Mouse (Mus musculus) midbrain, embryonic 16.5 days (tissue): ENCODE data around the gene Hist1h2bh. TPM values are rescaled to one million over a fixed set of nuclear protein-coding genes. Genes with fewer than 3 reads are reported as not detected.
A peak's percentile ranks its signal among the peaks of the same experiment; 100 is the strongest.

Source experiments
- ATAC-seq: fragments of 200-750 bp; cut with Nextera tagmentation; 2 replicates; pipeline ENCODE4 v1.8.0; 2017; ENCODE audit warnings: moderate TSS enrichment
- H3K27ac ChIP-seq: fragments of 300-500 bp; sonication (generic); 2 replicates; pipeline ENCODE4 v1.5.1; 2014; ENCODE audit warnings: mild to moderate bottlenecking, low read length, mixed read lengths
- H3K27me3 ChIP-seq: fragments of 300-500 bp; sonication (generic); 2 replicates; pipeline ENCODE4 v1.6.1; 2014; ENCODE audit warnings: low read depth, low read length, mixed read lengths; ENCODE audit not compliant: control insufficient read depth, insufficient read depth
- H3K36me3 ChIP-seq: fragments of 300-500 bp; sonication (generic); 2 replicates; pipeline ENCODE4 v1.6.1; 2014; ENCODE audit warnings: mild to moderate bottlenecking, low read length, moderate library complexity, mixed read lengths; ENCODE audit not compliant: control insufficient read depth, insufficient read depth
- H3K4me1 ChIP-seq: fragments of 300-500 bp; sonication (generic); 2 replicates; pipeline ENCODE4 v1.6.1; 2014; ENCODE audit warnings: mild to moderate bottlenecking, low read length, mixed read lengths; ENCODE audit not compliant: control insufficient read depth, insufficient read depth
- H3K4me2 ChIP-seq: fragments of 300-500 bp; sonication (generic); 2 replicates; pipeline ENCODE4 v1.6.1; 2014; ENCODE audit warnings: mild to moderate bottlenecking, low read length, mixed read lengths
- H3K4me3 ChIP-seq: fragments of 300-500 bp; sonication (generic); 2 replicates; pipeline ENCODE4 v1.5.1; 2014; ENCODE audit warnings: low read depth, mild to moderate bottlenecking, low read length, moderate library complexity, mixed read lengths
- H3K9ac ChIP-seq: fragments of 300-500 bp; sonication (generic); 2 replicates; pipeline ENCODE4 v1.6.1; 2014; ENCODE audit warnings: low read depth, low read length, mixed read lengths
- H3K9me3 ChIP-seq: fragments of 300-500 bp; sonication (generic); replicated peaks from 2 replicates; pipeline ENCODE4 v1.6.1; 2014; ENCODE audit warnings: mild to moderate bottlenecking, low read length, mixed read lengths; ENCODE audit not compliant: control insufficient read depth, poor library complexity, severe bottlenecking
- WGBS: fragments of 180-500 bp; shearing (Covaris S2); extraction: QIAGEN DNeasy Blood & Tissue Kit; methylation state at CpG from one replicate; pipeline ENCODE4 v1.1.7; 2014; 5-methylcytosine and 5-hydroxymethylcytosine counted together
- microRNA-seq: library from miRNA; unstranded; fragments of <30 nt; microRNA quantifications from one replicate; pipeline ENCODE4, GENCODE M21; 2017
- polyA plus RNA-seq: library from polyadenylated mRNA; unstranded; fragments of >200 nt; fragmentation: Nextera tagmentation; extraction: Ambion mirVana; gene quantifications from 2 replicates; pipeline ENCODE4 v1.2.1, GENCODE M21; 2015

The Hist1h2bh gene
- polyA plus RNA-seq, 1 experiment from 2014 or later = not detected

DNA sequence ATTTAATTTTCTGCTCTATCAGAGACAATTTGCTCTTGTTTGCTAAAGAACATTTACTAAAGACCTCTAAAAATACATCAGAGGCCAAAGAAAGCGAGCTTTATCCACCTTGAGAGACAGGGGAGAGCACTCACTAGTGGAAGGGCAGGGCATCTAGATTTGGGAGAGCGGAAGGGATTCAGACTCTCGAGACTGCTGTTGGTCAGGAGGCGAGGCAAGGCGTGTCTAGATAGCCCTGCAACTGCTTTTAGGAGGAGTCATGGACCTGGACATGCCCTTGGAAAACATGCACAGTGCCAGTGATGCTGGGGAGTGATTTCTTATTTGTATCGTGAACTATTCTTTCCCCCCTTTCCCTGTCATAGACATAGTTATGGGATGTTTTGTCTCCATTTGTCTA, 47.7 kb downstream of the Hist1h2bh start:
- ATAC-seq = no peak
- H3K4me3 ChIP-seq = no peak overlapping the region

GRCm38 (mm10) chr13:23491990-23492389, 51.2 kb downstream of the Hist1h2bh start:
- no peak for ATAC-seq
- WGBS = 3% methylated on average over 14 of the region's 14 CpGs
- H3K4me3 ChIP-seq = peak overlapping the region; percentile 18
- H3K27ac ChIP-seq = no peak overlapping the region
- H3K9ac ChIP-seq = peak overlapping the region; percentile 34; the same call in 1 of the 2 replicates
- no peaks in the 10 kb centered on the region for H3K27me3 ChIP-seq
- H3K9me3 ChIP-seq = no peaks in the 10 kb centered on the region
- H3K4me1 ChIP-seq = peaks cover 11% of the 10 kb centered on the region
- peak overlapping the region; percentile 52 for H3K4me2 ChIP-seq
- no peaks in the 10 kb centered on the region for H3K36me3 ChIP-seq

More for the DNA sequence above, 47.7 kb downstream of the Hist1h2bh start:
- Histone ChIP-seq H3K4me2 (no peak overlapping the region), H3K36me3 (no peaks in the 10 kb centered on the region), H3K27me3 (peaks cover 8% of the 10 kb centered on the region; the same call in 1 of the 2 replicates), H3K9me3 (no peaks in the 10 kb centered on the region), H3K9ac (no peak overlapping the region), H3K27ac (no peak overlapping the region), H3K4me1 (peaks cover 12% of the 10 kb centered on the region)
- WGBS = 79% methylated on average over 6 of the region's 6 CpGs

Small RNA genes within 50 kb of the gene (microRNA-seq; reads per million reads assigned to microRNA genes)
- gene Gm44297 (not detected), gene Gm44359 (not detected), gene Gm44394 (not detected), gene n-TStga1 (0.69 reads per million)

Other genes starting within 250 kb of the Hist1h2bh start
- gene Zfp322a, start 174.2 kb downstream of the Hist1h2bh start, polyA plus RNA-seq = 55.5 and 57.4 TPM in 2 replicates
- gene Abt1, start 119.5 kb downstream of the Hist1h2bh start, polyA plus RNA-seq = 9.1 and 11.0 TPM in 2 replicates
- gene Btn1a1, start 77.5 kb downstream of the Hist1h2bh start, polyA plus RNA-seq = 0.10 and 0.31 TPM in 2 replicates
- 0.15 TPM in 1 of 2 replicates, not detected in the other for gene Btn2a2, start 54.5 kb downstream of the Hist1h2bh start, polyA plus RNA-seq
- 1.5 and 3.0 TPM in 2 replicates for gene Hist1h4h, start 12.3 kb downstream of the Hist1h2bh start, polyA plus RNA-seq
- gene Hist1h2af, start 9.5 kb downstream of the Hist1h2bh start, polyA plus RNA-seq = not detected in 2 replicates
- gene Hist1h3g, start 8.0 kb downstream of the Hist1h2bh start, polyA plus RNA-seq = not detected in 2 replicates
- not detected in 2 replicates for gene Hist1h3f, start 660 bp upstream of the Hist1h2bh start, polyA plus RNA-seq
- gene Hist1h4f, start 8.3 kb upstream of the Hist1h2bh start, polyA plus RNA-seq = not detected in 2 replicates
- gene Hist1h1d, start 9.9 kb upstream of the Hist1h2bh start, polyA plus RNA-seq = 0.07 TPM in 1 of 2 replicates, not detected in the other
- 1.0 and 1.4 TPM in 2 replicates for gene Hist1h3e, start 19.0 kb upstream of the Hist1h2bh start, polyA plus RNA-seq
- gene Hist1h2ae, start 27.8 kb upstream of the Hist1h2bh start, polyA plus RNA-seq = 7.7 and 11.6 TPM in 2 replicates
- gene Hist1h2bg, start 28.0 kb upstream of the Hist1h2bh start, polyA plus RNA-seq = 0.36 and 0.86 TPM in 2 replicates
- gene Hist1h2bf, start 30.8 kb upstream of the Hist1h2bh start, polyA plus RNA-seq = not detected in 2 replicates
- not detected in 2 replicates for gene Hist1h2ad, start 31.0 kb upstream of the Hist1h2bh start, polyA plus RNA-seq
- 0.53 and 0.60 TPM in 2 replicates for gene Hist1h3d, start 32.4 kb upstream of the Hist1h2bh start, polyA plus RNA-seq
- 21.8 and 27.6 TPM in 2 replicates for gene Hist1h4d, start 38.2 kb upstream of the Hist1h2bh start, polyA plus RNA-seq
- gene Hist1h2be, start 77.7 kb upstream of the Hist1h2bh start, polyA plus RNA-seq = 1.0 and 1.4 TPM in 2 replicates
- gene Hist1h1e, start 79.2 kb upstream of the Hist1h2bh start, polyA plus RNA-seq = 3.3 and 4.4 TPM in 2 replicates
- gene Hist1h2ac, start 140.6 kb upstream of the Hist1h2bh start, polyA plus RNA-seq = 0.23 and 0.32 TPM in 2 replicates
- gene Hist1h2bc, start 140.8 kb upstream of the Hist1h2bh start, polyA plus RNA-seq = 14.9 and 17.1 TPM in 2 replicates
- gene Hist1h1t, start 152.4 kb upstream of the Hist1h2bh start, polyA plus RNA-seq = not detected in 2 replicates
- gene Hist1h4c, start 155.1 kb upstream of the Hist1h2bh start, polyA plus RNA-seq = 1.8 and 3.2 TPM in 2 replicates
- gene Hfe, start 167.5 kb upstream of the Hist1h2bh start, polyA plus RNA-seq = 2.8 and 3.8 TPM in 2 replicates
- gene Hist1h1c, start 195.4 kb upstream of the Hist1h2bh start, polyA plus RNA-seq = 7.1 and 8.7 TPM in 2 replicates
- 0.76 TPM in 1 of 2 replicates, not detected in the other for gene Hist1h3c, start 202.2 kb upstream of the Hist1h2bh start, polyA plus RNA-seq
- gene Hist1h2bb, start 203.3 kb upstream of the Hist1h2bh start, polyA plus RNA-seq = not detected in 2 replicates
- gene Hist1h2ab, start 207.7 kb upstream of the Hist1h2bh start, polyA plus RNA-seq = 1.1 and 6.2 TPM in 2 replicates
- 0.89 and 1.1 TPM in 2 replicates for gene Hist1h3b, start 208.9 kb upstream of the Hist1h2bh start, polyA plus RNA-seq
- 0.98 and 1.8 TPM in 2 replicates for gene Hist1h4b, start 213.6 kb upstream of the Hist1h2bh start, polyA plus RNA-seq
- gene Hist1h4a, start 217.8 kb upstream of the Hist1h2bh start, polyA plus RNA-seq = 0.47 and 0.72 TPM in 2 replicates
- gene Hist1h3a, start 219.0 kb upstream of the Hist1h2bh start, polyA plus RNA-seq = 0.40 and 0.68 TPM in 2 replicates
- 0.30 TPM in 1 of 2 replicates, not detected in the other for gene Hist1h1a, start 220.3 kb upstream of the Hist1h2bh start, polyA plus RNA-seq
- not detected in 2 replicates for gene Trim38, start 226.5 kb upstream of the Hist1h2bh start, polyA plus RNA-seq